Mouse (Mus musculus) heart, postnatal 25 days (tissue): ENCODE data around the gene Slc1a2. TPM values are rescaled to one million over a fixed set of nuclear protein-coding genes. Genes with fewer than 3 reads are reported as not detected.

ENCODE experiments used
- DNase-seq: peaks from one replicate; pipeline ENCODE4 v3.0.0; 2022; ENCODE audit warnings: low spot score
- intact Hi-C: fragments of 180-260 bp; cut with DNase I; formaldehyde crosslinking; loops from one replicate; pipeline ENCODE4 v1.15.1; 2025
- total RNA-seq, 2 experiments: library from RNA; stranded (reverse); gene quantifications; 2 replicates each; pipeline ENCODE4 v1.2.3; 2021

Slc1a2 gene
- total RNA-seq, 2 experiments from 2014 or later: 0.05 to 0.06 TPM

DNA sequence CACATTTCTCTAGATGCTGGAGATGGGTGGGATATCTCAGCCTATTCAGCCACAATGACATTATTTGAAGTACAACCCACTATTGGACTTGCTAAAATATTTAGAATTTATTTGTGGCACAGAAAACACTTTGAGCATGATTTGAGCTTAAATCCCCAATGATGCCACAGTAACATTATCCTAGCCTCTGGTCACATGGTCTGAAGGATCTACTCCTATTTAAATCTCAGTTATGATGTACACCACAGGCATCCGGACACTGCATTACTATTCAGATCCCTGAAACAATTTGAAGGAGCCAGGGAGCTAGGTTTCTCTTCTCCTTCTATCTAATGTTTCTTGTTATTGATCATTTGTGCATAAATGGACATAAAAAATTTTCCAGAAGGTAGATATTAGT is 143.4 kb downstream of the Slc1a2 start:
- no peak for DNase-seq

GRCm38 (mm10) chr2:102804109-102804508 is 145.7 kb downstream of the Slc1a2 start:
- intact Hi-C loops: loop anchor here (5.0 to 10.0 kb wide), 5 partner anchors 62 to 278 kb away; partner anchors contain the start of gene Cd44
- no peak for DNase-seq

More for the DNA sequence above, 143.4 kb downstream of the Slc1a2 start:
- intact Hi-C loops: loop anchor here (5.0 to 10.0 kb wide), 5 partner anchors 60 to 280 kb away; partner anchors contain the start of gene Cd44

GRCm38 (mm10) chr2:102805283-102805682 is 146.8 kb downstream of the Slc1a2 start:
- DNase-seq: no peak
- intact Hi-C loops: loop anchor here (10.0 kb wide), 1 partner anchor 100 kb away; the partner anchor contains the start of gene Cd44

- intact Hi-C loops: loop anchor here (10.0 kb wide), 1 partner anchor 99 kb away; the partner anchor contains the start of gene Cd44
- no peak for DNase-seq
Measured at GRCm38 (mm10) chr2:102805761-102806496, 147.5 kb downstream of the Slc1a2 start.

GRCm38 (mm10) chr2:102807633-102808032 is 149.2 kb downstream of the Slc1a2 start:
- no peak for DNase-seq
- intact Hi-C loops: loop anchor here (10.0 kb wide), 1 partner anchor 97 kb away; the partner anchor contains the start of gene Cd44

DNA sequence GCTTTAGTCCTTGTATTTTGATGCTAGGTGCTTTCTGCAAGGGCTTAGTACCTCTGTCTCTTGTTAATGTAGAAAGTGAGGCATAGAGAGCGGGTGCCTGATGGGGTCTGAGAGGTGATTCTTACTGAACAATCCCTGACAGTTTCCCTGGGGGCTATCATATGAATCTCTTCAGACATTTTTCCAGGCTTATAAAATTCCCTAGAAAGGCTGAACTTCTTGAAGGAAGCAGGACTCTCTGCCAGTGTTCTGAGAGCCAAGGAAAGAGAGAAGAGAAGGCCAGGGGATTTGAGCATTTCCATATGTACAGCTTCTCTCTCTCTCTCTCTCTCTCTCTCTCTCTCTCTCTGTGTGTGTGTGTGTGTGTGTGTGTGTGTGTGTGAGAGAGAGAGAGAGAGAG is 151.0 kb downstream of the Slc1a2 start:
- no peak for DNase-seq
- intact Hi-C loops: loop anchor here (10.0 kb wide), 1 partner anchor 95 kb away; the partner anchor contains the start of gene Cd44

GRCm38 (mm10) chr2:102812756-102813155 is 154.3 kb downstream of the Slc1a2 start:
- intact Hi-C loops: no loop called here

GRCm38 (mm10) chr2:102815289-102815809 is 156.9 kb downstream of the Slc1a2 start:
- DNase-seq: no peak
- intact Hi-C loops: no loop called here

More at GRCm38 (mm10) chr2:102812756-102813155, 154.3 kb downstream of the Slc1a2 start:
- DNase-seq: no peak

- no peak for DNase-seq
- intact Hi-C loops: no loop called here
Measured at GRCm38 (mm10) chr2:102820225-102820711, 161.8 kb downstream of the Slc1a2 start.

- intact Hi-C loops: no loop called here
- no peak for DNase-seq
Measured at GRCm38 (mm10) chr2:102820790-102821189, 162.3 kb downstream of the Slc1a2 start.

- intact Hi-C loops: no loop called here
- DNase-seq: no peak
Measured at GRCm38 (mm10) chr2:102822036-102822435, 163.6 kb downstream of the Slc1a2 start.

DNA sequence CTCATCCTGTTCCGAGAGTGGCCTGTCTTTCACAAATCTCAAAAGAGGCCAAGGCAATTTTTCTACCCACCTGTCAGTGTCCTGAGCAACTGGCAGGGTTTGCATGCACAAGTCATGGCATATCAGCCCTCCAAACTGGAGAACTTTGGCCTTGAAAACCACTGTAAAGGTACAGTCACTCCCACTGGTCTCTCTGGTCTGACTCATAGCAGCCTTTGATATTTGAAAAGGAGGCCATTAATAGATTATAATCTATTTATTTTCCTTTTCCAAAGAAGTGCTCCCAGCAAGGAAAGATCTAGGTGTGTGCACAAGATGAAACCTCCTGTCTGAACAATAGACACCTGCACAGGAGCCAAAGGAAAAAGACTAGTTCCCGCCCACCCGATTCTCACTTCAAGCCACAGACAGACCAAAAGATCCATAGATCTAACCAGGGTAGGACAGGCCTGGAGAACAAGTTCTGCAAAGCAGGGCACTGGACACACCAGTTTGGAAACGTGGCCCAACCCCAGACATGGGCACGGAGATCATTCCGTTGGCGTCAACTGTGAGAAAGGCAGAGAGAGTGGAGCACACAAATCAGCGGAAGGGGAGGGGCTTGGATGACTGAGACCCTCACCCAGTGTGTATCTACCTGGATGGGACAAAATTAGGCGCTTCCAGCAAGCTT is 167.6 kb downstream of the Slc1a2 start:
- intact Hi-C loops: no loop called here
- DNase-seq: no peak

DNA sequence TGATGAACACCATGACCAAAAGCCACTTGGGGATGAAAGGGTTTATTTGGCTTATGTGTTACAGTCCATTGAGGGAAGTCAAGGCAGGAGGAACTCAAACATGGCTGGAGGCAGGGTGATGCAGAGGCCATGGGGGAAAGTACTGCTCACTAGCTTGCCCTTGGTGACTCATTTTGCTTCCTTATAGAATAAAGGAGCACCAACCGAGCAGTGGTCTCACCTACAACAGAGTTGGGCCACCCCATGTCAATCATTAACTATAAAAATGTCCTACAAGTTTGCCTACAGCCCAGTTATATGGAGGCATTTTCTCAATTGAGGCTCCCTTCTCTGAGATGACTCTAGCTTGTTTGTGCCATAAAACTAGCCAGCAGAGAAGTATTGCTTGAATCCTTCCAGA is 169.4 kb downstream of the Slc1a2 start:
- intact Hi-C loops: no loop called here
- no peak for DNase-seq

- intact Hi-C loops: no loop called here
- DNase-seq: no peak
Measured at GRCm38 (mm10) chr2:102828381-102828780, 169.9 kb downstream of the Slc1a2 start.

- intact Hi-C loops: no loop called here
- no peak for DNase-seq
Measured at GRCm38 (mm10) chr2:102829201-102829600, 170.7 kb downstream of the Slc1a2 start.

GRCm38 (mm10) chr2:102831547-102831946 is 173.1 kb downstream of the Slc1a2 start:
- no peak for DNase-seq
- intact Hi-C loops: no loop called here

DNA sequence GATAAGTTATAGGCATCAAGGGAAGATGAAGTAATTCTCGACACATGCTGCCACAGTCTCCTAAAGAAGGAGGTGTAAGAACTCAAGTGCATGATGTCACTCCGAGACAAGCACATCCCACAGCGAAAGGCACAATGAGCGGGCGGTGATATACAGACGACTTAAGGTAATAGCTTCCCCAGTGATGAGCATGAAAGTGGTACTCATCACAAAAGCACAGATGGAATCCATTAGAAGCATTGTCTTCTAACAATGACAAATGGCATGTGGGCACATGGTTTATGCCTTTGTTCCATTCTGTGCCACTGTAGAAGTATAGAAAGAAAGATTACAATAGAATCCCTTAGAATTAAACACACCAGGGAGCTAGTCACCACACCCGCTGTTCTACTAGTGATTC is 179.7 kb downstream of the Slc1a2 start:
- no peak for DNase-seq
- intact Hi-C loops: no loop called here
